Mouse (Mus musculus): ENCODE measurements around the gene Kcnj11.

GRCm38 (mm10) chr7:46060688-46061087 lies 39.9 kb downstream of the Kcnj11 start:
- TF ChIP-seq POLR2A (IDR thresholded peaks at IDR 0.05; ENCODE audit: borderline replicate concordance, extremely low read depth, insufficient read depth, insufficient read length, poor library complexity, severe bottlenecking) (no peak), CTCF (IDR thresholded peaks at IDR 0.05; ENCODE audit: borderline replicate concordance, extremely low read depth, insufficient read depth, insufficient read length) (no peak)

Data from brain, embryonic 14.5 days (tissue).